Mouse (Mus musculus): ENCODE measurements around the gene Trim41. TPM values are rescaled to one million over a fixed set of nuclear protein-coding genes. Genes with fewer than 3 reads are reported as not detected.
A peak's percentile ranks its signal among the peaks of the same experiment; 100 is the strongest.

The Trim41 gene
- polyA plus RNA-seq, 1 experiment from 2014 or later = 6.4 TPM

GRCm38 (mm10) chr11:48840805-48841204 lies 23.7 kb upstream of the Trim41 start:
- Histone ChIP-seq H3K27ac (ENCODE audit: low read length) (no peak overlapping the region), H3K9ac (ENCODE audit: low read length) (no peak overlapping the region)
- ATAC-seq (ENCODE audit: low read depth) = no peak

GRCm38 (mm10) chr11:48838879-48839680 lies 21.9 kb upstream of the Trim41 start:
- no peaks in the 10 kb centered on the region for H3K36me3 ChIP-seq (ENCODE audit: control insufficient read depth, insufficient read depth, low read length)
- no peaks in the 10 kb centered on the region for H3K9me3 ChIP-seq (ENCODE audit: control insufficient read depth, low read length)
- H3K9ac ChIP-seq (ENCODE audit: low read length) = no peak overlapping the region
- H3K4me1 ChIP-seq (replicated peaks; ENCODE audit: control insufficient read depth, insufficient read depth, low read length) = peaks cover 8% of the 10 kb centered on the region
- WGBS = 74% methylated on average over 10 of the region's 10 CpGs
- no peak overlapping the region for H3K27ac ChIP-seq (ENCODE audit: low read length)
- H3K4me3 ChIP-seq (ENCODE audit: low read length) = no peak overlapping the region
- H3K4me2 ChIP-seq (ENCODE audit: low read depth, low read length) = peak overlapping the region; percentile 91; the same call in 1 of the 2 replicates
- no peak for ATAC-seq (ENCODE audit: low read depth)
- H3K27me3 ChIP-seq (ENCODE audit: control insufficient read depth, insufficient read depth, low read depth, low read length) = no peaks in the 10 kb centered on the region

More at GRCm38 (mm10) chr11:48840805-48841204, 23.7 kb upstream of the Trim41 start:
- Histone ChIP-seq H3K36me3 (ENCODE audit: control insufficient read depth, insufficient read depth, low read length) (no peaks in the 10 kb centered on the region), H3K4me2 (ENCODE audit: low read depth, low read length) (no peak overlapping the region), H3K9me3 (ENCODE audit: control insufficient read depth, low read length) (no peaks in the 10 kb centered on the region), H3K4me3 (ENCODE audit: low read length) (no peak overlapping the region), H3K27me3 (ENCODE audit: control insufficient read depth, insufficient read depth, low read depth, low read length) (no peaks in the 10 kb centered on the region), H3K4me1 (replicated peaks; ENCODE audit: control insufficient read depth, insufficient read depth, low read length) (peaks cover 8% of the 10 kb centered on the region)

- Histone ChIP-seq H3K9ac (ENCODE audit: low read length) (peak overlapping the region; percentile 74), H3K4me3 (ENCODE audit: low read length) (peak overlapping the region; percentile 76), H3K27ac (ENCODE audit: low read length) (no peak overlapping the region), H3K27me3 (ENCODE audit: control insufficient read depth, insufficient read depth, low read depth, low read length) (no peaks in the 10 kb centered on the region), H3K36me3 (ENCODE audit: control insufficient read depth, insufficient read depth, low read length) (no peaks in the 10 kb centered on the region), H3K9me3 (ENCODE audit: control insufficient read depth, low read length) (no peaks in the 10 kb centered on the region), H3K4me1 (replicated peaks; ENCODE audit: control insufficient read depth, insufficient read depth, low read length) (peaks cover 8% of the 10 kb centered on the region), H3K4me2 (ENCODE audit: low read depth, low read length) (peak overlapping the region; percentile 91)
- ATAC-seq (ENCODE audit: low read depth) = 0 out of 2 replicates have a peak, but pooled peaks have one; percentile 9
- WGBS = under 1% methylated on average over 16 of the region's 16 CpGs
These were observed 21.1 kb upstream of the Trim41 start for GRCm38 (mm10) chr11:48838181-48838797.

- H3K4me3 ChIP-seq (ENCODE audit: low read length) = peak overlapping the region; percentile 76
- WGBS = under 1% methylated on average over 70 of the region's 77 CpGs
These were observed 20.4 kb upstream of the Trim41 start for GRCm38 (mm10) chr11:48837310-48838180.

GRCm38 (mm10) chr11:48836990-48837309 lies 19.8 kb upstream of the Trim41 start:
- Histone ChIP-seq H3K27ac (ENCODE audit: low read length) (no peak overlapping the region), H3K4me3 (ENCODE audit: low read length) (peak overlapping the region; percentile 76), H3K9me3 (ENCODE audit: control insufficient read depth, low read length) (no peaks in the 10 kb centered on the region), H3K27me3 (ENCODE audit: control insufficient read depth, insufficient read depth, low read depth, low read length) (no peaks in the 10 kb centered on the region), H3K4me1 (replicated peaks; ENCODE audit: control insufficient read depth, insufficient read depth, low read length) (peaks cover 8% of the 10 kb centered on the region), H3K4me2 (ENCODE audit: low read depth, low read length) (peak overlapping the region; percentile 91), H3K36me3 (ENCODE audit: control insufficient read depth, insufficient read depth, low read length) (no peaks in the 10 kb centered on the region), H3K9ac (ENCODE audit: low read length) (peak overlapping the region; percentile 74)
- ATAC-seq (ENCODE audit: low read depth) = no peak
- WGBS = 10% methylated on average over 11 of the region's 11 CpGs

More at GRCm38 (mm10) chr11:48837310-48838180, 20.4 kb upstream of the Trim41 start:
- peak; percentile 27 for ATAC-seq (ENCODE audit: low read depth)
- peak overlapping the region; percentile 37 for H3K27ac ChIP-seq (ENCODE audit: low read length)
- H3K36me3 ChIP-seq (ENCODE audit: control insufficient read depth, insufficient read depth, low read length) = no peaks in the 10 kb centered on the region
- H3K9ac ChIP-seq (ENCODE audit: low read length) = peak overlapping the region; percentile 74
- H3K4me1 ChIP-seq (replicated peaks; ENCODE audit: control insufficient read depth, insufficient read depth, low read length) = peaks cover 8% of the 10 kb centered on the region
- no peaks in the 10 kb centered on the region for H3K27me3 ChIP-seq (ENCODE audit: control insufficient read depth, insufficient read depth, low read depth, low read length)
- H3K4me2 ChIP-seq (ENCODE audit: low read depth, low read length) = peak overlapping the region; percentile 91
- no peaks in the 10 kb centered on the region for H3K9me3 ChIP-seq (ENCODE audit: control insufficient read depth, low read length)

DNA sequence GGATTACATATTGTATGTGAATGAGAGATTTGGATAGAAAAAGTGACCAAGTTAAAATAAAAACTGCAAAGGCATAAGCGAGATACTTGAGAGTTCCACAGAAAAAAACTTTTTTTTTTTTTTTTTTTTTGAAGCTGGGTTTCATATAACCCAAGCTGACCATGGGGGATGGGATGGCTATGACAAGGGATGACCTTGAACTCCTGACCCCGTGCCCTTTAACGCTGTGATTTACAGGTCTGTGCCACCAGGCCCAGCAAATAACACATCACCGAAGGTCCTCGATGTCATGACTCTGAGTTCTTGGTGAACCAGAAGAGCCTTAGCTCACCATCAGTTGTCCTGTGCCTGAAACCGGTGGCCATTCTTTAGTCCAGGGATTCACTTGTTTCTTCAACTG lies 18.8 kb upstream of the Trim41 start:
- 67% methylated on average over 6 of the region's 6 CpGs for WGBS
- Histone ChIP-seq H3K9ac (ENCODE audit: low read length) (no peak overlapping the region), H3K4me1 (replicated peaks; ENCODE audit: control insufficient read depth, insufficient read depth, low read length) (peaks cover 8% of the 10 kb centered on the region), H3K27ac (ENCODE audit: low read length) (no peak overlapping the region), H3K4me3 (ENCODE audit: low read length) (no peak overlapping the region), H3K9me3 (ENCODE audit: control insufficient read depth, low read length) (no peaks in the 10 kb centered on the region), H3K4me2 (ENCODE audit: low read depth, low read length) (no peak overlapping the region), H3K36me3 (ENCODE audit: control insufficient read depth, insufficient read depth, low read length) (no peaks in the 10 kb centered on the region), H3K27me3 (ENCODE audit: control insufficient read depth, insufficient read depth, low read depth, low read length) (no peaks in the 10 kb centered on the region)
- no peak for ATAC-seq (ENCODE audit: low read depth)

- no peaks in the 10 kb centered on the region for H3K36me3 ChIP-seq (ENCODE audit: control insufficient read depth, insufficient read depth, low read length)
- H3K4me3 ChIP-seq (ENCODE audit: low read length) = peak overlapping the region; percentile 72
- no peaks in the 10 kb centered on the region for H3K9me3 ChIP-seq (ENCODE audit: control insufficient read depth, low read length)
- peak overlapping the region; percentile 64 for H3K4me2 ChIP-seq (ENCODE audit: low read depth, low read length)
- H3K9ac ChIP-seq (ENCODE audit: low read length) = peak overlapping the region; percentile 71
- H3K4me1 ChIP-seq (replicated peaks; ENCODE audit: control insufficient read depth, insufficient read depth, low read length) = peaks cover 8% of the 10 kb centered on the region
- WGBS = under 1% methylated on average over 30 of the region's 30 CpGs
- H3K27ac ChIP-seq (ENCODE audit: low read length) = peak overlapping the region; percentile 85
- no peaks in the 10 kb centered on the region for H3K27me3 ChIP-seq (ENCODE audit: control insufficient read depth, insufficient read depth, low read depth, low read length)
- ATAC-seq (ENCODE audit: low read depth) = peak; percentile 90
These were observed 16.8 kb upstream of the Trim41 start for GRCm38 (mm10) chr11:48833731-48834639.

DNA sequence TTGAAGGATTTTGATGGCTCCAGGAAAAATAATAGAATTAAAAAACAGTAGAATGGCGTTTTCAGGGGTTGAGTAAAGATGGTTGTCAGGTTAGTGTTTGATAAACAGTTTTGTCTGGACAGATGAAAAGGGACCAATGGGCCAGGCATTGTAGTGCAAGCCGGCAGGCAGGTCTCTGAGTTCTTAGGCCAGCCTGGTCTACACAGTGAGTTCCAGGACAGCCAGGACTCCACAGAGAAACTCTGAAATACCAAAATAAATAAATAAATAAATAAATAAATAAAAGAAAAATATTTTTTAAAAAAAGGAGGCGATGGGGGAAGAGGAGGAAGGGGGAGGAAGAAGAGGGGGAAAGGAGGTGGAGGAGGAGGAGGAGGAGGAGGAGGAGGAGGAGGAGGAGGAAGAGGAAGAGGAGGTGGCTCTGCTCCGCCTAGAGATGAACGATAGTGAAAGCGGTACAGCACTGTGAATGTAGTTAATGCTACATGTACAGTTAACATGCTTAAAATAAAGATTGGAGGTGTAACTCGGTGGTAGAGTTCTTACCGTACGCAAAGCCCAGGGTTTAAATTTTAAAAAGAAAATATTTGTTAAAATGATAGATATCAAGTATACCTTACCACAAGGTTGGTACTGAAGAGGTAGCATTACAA lies 16.1 kb upstream of the Trim41 start:
- no peaks in the 10 kb centered on the region for H3K9me3 ChIP-seq (ENCODE audit: control insufficient read depth, low read length)
- H3K4me2 ChIP-seq (ENCODE audit: low read depth, low read length) = peak overlapping the region; percentile 64
- no peaks in the 10 kb centered on the region for H3K36me3 ChIP-seq (ENCODE audit: control insufficient read depth, insufficient read depth, low read length)
- H3K9ac ChIP-seq (ENCODE audit: low read length) = no peak overlapping the region
- H3K4me3 ChIP-seq (ENCODE audit: low read length) = peak overlapping the region; percentile 72
- 28% methylated on average over 9 of the region's 9 CpGs for WGBS
- H3K27me3 ChIP-seq (ENCODE audit: control insufficient read depth, insufficient read depth, low read depth, low read length) = no peaks in the 10 kb centered on the region
- H3K27ac ChIP-seq (ENCODE audit: low read length) = no peak overlapping the region
- H3K4me1 ChIP-seq (replicated peaks; ENCODE audit: control insufficient read depth, insufficient read depth, low read length) = peaks cover 4% of the 10 kb centered on the region
- no peak for ATAC-seq (ENCODE audit: low read depth)
